Mouse (Mus musculus) E14TG2a.4 (cell line): Measurements from ENCODE around the gene Cox20.

Experiments
- CTCF ChIP-seq: conservative IDR thresholded peaks from 2 replicates; pipeline ENCODE4 v1.5.1; 2014; ENCODE audit warnings: low read length
- NANOG ChIP-seq: IDR thresholded peaks from 2 replicates; pipeline ENCODE4 v1.6.1; 2014; ENCODE audit warnings: borderline replicate concordance, low read length, mixed read lengths
- POU5F1 ChIP-seq: IDR thresholded peaks from 2 replicates; pipeline ENCODE4 v1.6.1; 2014; ENCODE audit warnings: low read length, borderline replicate concordance

GRCm38 (mm10) chr1:178326357-178326756, 7.4 kb downstream of the Cox20 start:
- TF ChIP-seq CTCF (no peak), NANOG (no peak), POU5F1 (no peak)
